Mouse (Mus musculus) c-Kit-positive CD71-positive TER-119-positive erythroid progenitor cells, embryonic 14.5 days (primary cell): ENCODE measurements at regions not wholly inside any gene's neighbourhood (a gene's known extent, or its start where the extent isn't known, plus 50 kb on each side); places are given as distances from the start of the nearest gene placed in this dataset.

Experiments
- DNase-seq: peaks from one replicate; pipeline ENCODE4 v3.0.0-alpha.2; 2013; ENCODE audit warnings: low spot score

DNA sequence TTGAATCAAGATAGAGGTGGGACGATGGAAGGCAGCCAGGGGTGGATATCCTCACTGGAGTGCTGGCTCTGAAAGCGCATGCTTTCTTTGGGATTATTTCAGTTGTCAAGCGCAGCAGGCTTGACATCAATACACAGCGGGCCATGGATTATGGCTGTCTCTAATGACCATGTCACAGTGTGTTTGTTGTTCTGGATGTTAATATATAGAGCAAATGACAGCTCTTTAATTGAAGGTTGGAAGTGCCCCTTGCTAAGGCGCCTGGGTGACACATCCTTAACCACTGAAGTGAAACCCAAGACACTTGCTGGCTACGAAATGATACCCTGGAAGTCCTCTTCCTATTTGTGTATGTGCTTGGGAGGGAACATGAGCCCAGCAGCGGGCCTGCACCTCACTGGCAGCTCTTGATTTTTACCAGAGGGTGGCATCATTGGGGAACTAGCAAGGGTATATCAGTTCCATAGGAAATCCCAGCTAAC, 200.5 kb upstream of the Rasgrp1 start:
- no peak for DNase-seq

- DNase-seq = no peak
Measured at GRCm38 (mm10) chr2:117548273-117548672, 205.5 kb upstream of the Rasgrp1 start.

DNA sequence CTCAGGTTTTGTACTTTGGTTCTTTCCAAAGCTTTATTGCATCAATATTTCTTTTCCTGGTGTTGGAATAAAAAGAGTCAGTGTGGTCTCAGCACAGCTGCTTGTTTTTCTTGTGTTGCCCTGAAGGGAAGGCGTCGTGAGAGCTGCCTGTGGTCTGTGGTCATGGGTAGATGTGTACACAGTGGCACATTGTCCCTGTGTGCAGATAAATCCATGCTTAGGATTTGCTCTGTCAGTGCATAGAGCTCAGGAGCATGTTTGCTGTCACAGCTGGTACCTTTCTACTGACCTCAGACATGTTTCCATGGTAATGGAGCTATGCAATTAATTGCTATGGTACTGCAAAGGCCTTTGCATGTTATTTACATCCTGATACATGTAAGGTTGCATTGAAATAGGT, 213.5 kb upstream of the Rasgrp1 start:
- DNase-seq = no peak

- DNase-seq = no peak
Measured at GRCm38 (mm10) chr2:117570987-117571386, 228.2 kb upstream of the Rasgrp1 start.

- no peak for DNase-seq
Measured at GRCm38 (mm10) chr2:117587381-117587780, 244.6 kb upstream of the Rasgrp1 start.

- no peak for DNase-seq
Measured at GRCm38 (mm10) chr2:117595028-117595427, 252.2 kb upstream of the Rasgrp1 start.

DNA sequence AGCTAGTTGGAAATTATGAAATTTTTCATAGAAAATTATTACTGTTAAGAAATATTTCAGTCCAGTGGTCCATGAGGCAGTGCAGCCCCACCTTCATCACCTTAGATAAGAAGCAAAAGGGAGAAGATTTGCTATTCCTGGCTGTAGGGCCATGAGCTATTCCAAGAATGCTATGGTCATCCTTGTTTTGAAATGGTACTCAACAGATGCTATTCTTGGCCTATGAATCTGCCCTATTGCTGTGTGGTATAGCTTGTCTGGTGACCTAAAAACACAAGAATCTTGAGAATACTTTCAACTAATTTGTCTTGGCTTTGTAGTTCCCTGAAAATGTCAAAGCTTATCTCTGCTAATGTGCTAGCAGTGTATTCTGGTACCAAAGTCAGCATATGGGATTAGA, 254.8 kb upstream of the Rasgrp1 start:
- DNase-seq = no peak

DNA sequence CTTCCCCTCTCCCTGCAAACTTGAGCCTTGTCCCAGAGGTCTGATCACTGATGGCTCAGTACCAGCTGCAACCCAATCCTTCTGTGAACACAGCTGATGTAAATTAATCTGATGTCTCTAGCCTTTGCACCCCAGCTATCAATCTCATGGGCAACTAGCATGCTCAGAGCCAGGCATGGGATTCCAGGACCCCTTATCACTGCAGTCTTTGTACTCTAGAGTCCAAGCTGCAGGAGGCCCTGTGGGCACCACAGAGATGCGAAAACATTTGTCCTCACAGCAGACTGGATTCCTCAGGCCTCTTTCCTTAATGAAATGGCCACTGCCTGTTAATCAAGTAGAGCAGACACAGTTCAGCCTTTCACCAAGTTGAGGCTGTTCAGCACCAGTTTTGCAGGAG, 272.0 kb upstream of the Rasgrp1 start:
- no peak for DNase-seq

GRCm38 (mm10) chr2:117618063-117618462, 275.3 kb upstream of the Rasgrp1 start:
- DNase-seq = no peak

- peak; percentile 3 for DNase-seq
Measured at GRCm38 (mm10) chr2:117623955-117624354, 281.2 kb upstream of the Rasgrp1 start.

- no peak for DNase-seq
Measured at GRCm38 (mm10) chr2:117634906-117635305, 292.1 kb upstream of the Rasgrp1 start.

DNA sequence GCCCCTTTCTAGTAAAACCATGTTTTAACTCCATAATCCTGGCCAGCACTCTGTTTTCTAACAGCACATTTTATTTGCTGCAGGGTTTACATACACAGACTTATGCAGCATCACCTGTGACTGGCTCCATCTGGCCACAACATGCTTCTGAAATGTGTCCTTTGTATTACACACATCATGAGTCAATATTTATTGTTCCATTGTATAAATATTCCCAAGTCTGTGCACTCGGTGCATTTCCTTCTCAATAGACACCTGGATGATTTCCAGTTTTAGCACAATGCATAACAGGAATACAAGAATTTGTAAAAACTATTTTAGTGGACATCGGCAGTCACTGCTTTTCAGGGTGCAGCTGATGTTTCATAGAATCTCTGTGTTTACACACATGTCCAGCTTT, 294.6 kb upstream of the Rasgrp1 start:
- DNase-seq = no peak

DNA sequence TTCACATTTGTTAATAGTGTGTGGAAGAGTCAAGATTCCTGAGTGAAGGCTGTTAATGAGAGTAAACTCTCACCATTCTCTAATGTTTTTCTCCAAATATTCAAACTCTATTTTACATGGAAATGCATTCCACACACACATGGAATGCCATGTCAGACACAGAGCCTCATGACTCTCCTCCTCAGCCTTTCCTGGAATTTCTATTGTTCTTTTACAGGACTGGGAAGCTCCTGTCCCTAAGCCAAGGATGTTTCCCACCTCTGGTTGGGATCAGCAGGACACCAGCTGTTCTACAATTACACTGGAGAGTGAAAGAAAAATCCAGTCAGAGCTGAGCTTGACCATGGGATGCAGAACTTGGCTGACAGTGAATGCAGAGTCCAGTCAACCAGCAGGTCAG, 309.3 kb upstream of the Rasgrp1 start:
- no peak for DNase-seq

DNA sequence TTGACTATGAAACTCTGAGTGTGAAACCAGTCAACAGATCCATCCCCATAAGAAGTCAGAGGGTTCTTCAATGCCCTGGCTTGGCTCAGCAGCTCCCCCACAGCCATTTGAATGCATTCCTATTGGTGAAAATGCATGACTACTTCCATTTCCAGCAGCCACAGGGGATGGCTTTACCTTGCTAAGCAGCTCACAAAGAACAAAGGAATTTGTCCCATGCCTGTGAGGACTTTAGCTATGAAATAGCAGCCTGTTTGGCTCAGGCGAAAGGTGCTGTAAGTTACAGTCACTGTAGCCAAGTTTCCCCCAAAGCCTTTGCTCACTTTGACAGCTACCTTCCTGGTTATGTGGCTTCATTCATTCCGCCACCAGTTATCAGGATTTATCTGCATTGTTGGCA, 309.8 kb upstream of the Rasgrp1 start:
- no peak for DNase-seq

- DNase-seq = no peak
Measured at GRCm38 (mm10) chr2:117656546-117657175, 313.9 kb upstream of the Rasgrp1 start.

- DNase-seq = no peak
Measured at GRCm38 (mm10) chr2:117660217-117660924, 317.6 kb upstream of the Rasgrp1 start.

GRCm38 (mm10) chr2:117662653-117663052, 319.9 kb upstream of the Rasgrp1 start:
- no peak for DNase-seq

GRCm38 (mm10) chr2:117666528-117666927, 323.7 kb upstream of the Rasgrp1 start:
- no peak for DNase-seq

GRCm38 (mm10) chr2:117668137-117668536, 325.3 kb upstream of the Rasgrp1 start:
- no peak for DNase-seq

- no peak for DNase-seq
Measured at GRCm38 (mm10) chr2:117674877-117675276, 332.1 kb upstream of the Rasgrp1 start.

DNA sequence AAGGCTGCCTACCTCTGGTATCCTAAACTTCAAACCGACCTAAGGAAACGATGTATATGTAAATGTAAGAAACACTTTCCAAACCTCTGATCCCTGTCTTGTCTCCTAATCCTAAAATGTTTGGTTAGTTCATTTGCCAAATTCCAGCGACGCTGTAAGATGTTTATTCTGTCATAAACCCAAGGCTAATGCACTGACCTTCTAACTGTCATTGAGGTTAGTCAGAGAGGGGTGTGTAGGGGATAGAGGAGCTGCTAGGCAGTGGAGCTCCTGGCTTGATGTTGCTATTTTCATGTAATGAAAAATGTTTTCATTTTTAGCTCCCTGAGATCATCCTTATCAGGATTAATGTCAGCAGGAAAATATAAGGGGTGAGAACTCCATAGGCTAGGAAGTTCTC, 335.8 kb upstream of the Rasgrp1 start:
- no peak for DNase-seq

GRCm38 (mm10) chr2:117685836-117686453, 343.1 kb upstream of the Rasgrp1 start:
- DNase-seq = no peak

DNA sequence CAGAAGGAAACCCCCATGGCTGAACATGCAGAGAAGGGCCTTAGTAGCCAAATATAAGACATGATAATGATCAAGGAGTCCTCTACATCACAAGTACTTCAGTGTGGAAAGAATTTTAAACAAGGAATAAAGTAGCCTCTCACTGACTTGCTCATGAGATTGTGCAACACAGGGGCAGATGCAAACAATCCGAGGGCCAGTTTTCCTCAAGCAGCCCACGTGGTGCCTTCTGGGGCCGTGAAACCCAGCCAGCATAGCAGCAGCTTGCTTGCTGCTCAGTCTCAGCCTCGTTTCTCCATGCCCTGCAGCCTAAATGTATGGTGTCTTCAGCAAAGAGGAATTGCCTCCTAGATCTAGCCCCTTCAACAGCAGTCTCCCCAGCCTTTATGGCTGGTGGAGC, 350.7 kb upstream of the Rasgrp1 start:
- no peak for DNase-seq
